Mouse (Mus musculus) intestine, embryonic 14.5 days (tissue): ENCODE data around the gene Ifi27. TPM values are rescaled to one million over a fixed set of nuclear protein-coding genes. Genes with fewer than 3 reads are reported as not detected.
"Not testable (repeated sequence)": the region's sequence is repeated elsewhere in the genome, so short reads cannot be mapped to it uniquely, and the experiment has no call there.

Source experiments
- ATAC-seq: fragments of 200-750 bp; cut with Nextera tagmentation; replicated peaks from 2 replicates; pipeline ENCODE4 v1.8.0; 2017; ENCODE audit warnings: low read depth, moderate number of reproducible peaks, moderate TSS enrichment, moderate library complexity; ENCODE audit not compliant: low FRiP score, low TSS enrichment
- DNase-seq: peaks from one replicate; pipeline ENCODE4 v3.0.0-alpha.2; 2018; ENCODE audit warnings: low spot score
- H3K27ac ChIP-seq: fragments of 300-500 bp; sonication (generic); 2 replicates; pipeline ENCODE4 v1.5.1; 2014; ENCODE audit warnings: low read depth, mild to moderate bottlenecking, control low read depth
- H3K27me3 ChIP-seq: fragments of 300-500 bp; sonication (generic); replicated peaks from 2 replicates; pipeline ENCODE4 v1.6.1; 2014; ENCODE audit warnings: low read length, control low read depth; ENCODE audit not compliant: control insufficient read depth, insufficient read depth
- H3K36me3 ChIP-seq: fragments of 300-500 bp; sonication (generic); 2 replicates; pipeline ENCODE4 v1.6.1; 2014; ENCODE audit warnings: low read length, control low read depth; ENCODE audit not compliant: control insufficient read depth, insufficient read depth
- H3K4me1 ChIP-seq: fragments of 300-500 bp; sonication (generic); replicated peaks from 2 replicates; pipeline ENCODE4 v1.6.1; 2014; ENCODE audit warnings: low read length, control low read depth, mixed read lengths; ENCODE audit not compliant: control insufficient read depth, insufficient read depth
- H3K4me2 ChIP-seq: fragments of 300-500 bp; sonication (generic); 2 replicates; pipeline ENCODE4 v1.6.1; 2014; ENCODE audit warnings: low read length
- H3K4me3 ChIP-seq: fragments of 300-500 bp; sonication (generic); 2 replicates; pipeline ENCODE4 v1.5.1; 2014; ENCODE audit warnings: low read depth, low read length, control low read depth, mixed read lengths
- H3K9ac ChIP-seq: fragments of 300-500 bp; sonication (generic); 2 replicates; pipeline ENCODE4 v1.6.1; 2014; ENCODE audit warnings: mild to moderate bottlenecking, low read length
- H3K9me3 ChIP-seq: fragments of 300-500 bp; sonication (generic); 2 replicates; pipeline ENCODE4 v1.6.1; 2016; ENCODE audit warnings: low read length, control low read depth; ENCODE audit not compliant: control insufficient read depth
- WGBS: fragments of 180-500 bp; shearing (Covaris S2); extraction: QIAGEN DNeasy Blood & Tissue Kit; methylation state at CpG from one replicate; pipeline ENCODE4 v1.1.7; 2014; 5-methylcytosine and 5-hydroxymethylcytosine counted together
- polyA plus RNA-seq: library from polyadenylated mRNA; unstranded; fragments of >200 nt; fragmentation: Nextera tagmentation; extraction: Ambion mirVana; gene quantifications from 2 replicates; pipeline ENCODE4 v1.2.1, GENCODE M21; 2014

Gene Ifi27
- polyA plus RNA-seq, 1 experiment from 2014 or later = 37.9 TPM

GRCm38 (mm10) chr12:103477461-103478015 is 43.5 kb downstream of the Ifi27 start:
- DNase-seq (no peak), ATAC-seq (no peak)
- H3K4me1 ChIP-seq = no peaks in the 10 kb centered on the region
- no peak overlapping the region for H3K9ac ChIP-seq
- H3K4me3 ChIP-seq = no peak overlapping the region
- H3K9me3 ChIP-seq = no peaks in the 10 kb centered on the region
- 49% methylated on average over 7 of the region's 7 CpGs for WGBS
- no peaks in the 10 kb centered on the region for H3K36me3 ChIP-seq
- H3K4me2 ChIP-seq = no peak overlapping the region
- H3K27me3 ChIP-seq = no peaks in the 10 kb centered on the region
- H3K27ac ChIP-seq = no peak overlapping the region

- no peaks in the 10 kb centered on the region for H3K9me3 ChIP-seq
- no peak overlapping the region for H3K4me2 ChIP-seq
- H3K4me3 ChIP-seq = no peak overlapping the region
- ATAC-seq (no peak), DNase-seq (no peak)
- 75% methylated on average over 5 of the region's 5 CpGs for WGBS
- H3K27ac ChIP-seq = no peak overlapping the region
- H3K36me3 ChIP-seq = no peaks in the 10 kb centered on the region
- H3K9ac ChIP-seq = no peak overlapping the region
- H3K27me3 ChIP-seq = no peaks in the 10 kb centered on the region
- no peaks in the 10 kb centered on the region for H3K4me1 ChIP-seq
Observed at GRCm38 (mm10) chr12:103481671-103482070, 47.7 kb downstream of the Ifi27 start.

GRCm38 (mm10) chr12:103482781-103483180 is 48.8 kb downstream of the Ifi27 start:
- WGBS = 82% methylated on average over 2 of the region's 2 CpGs
- DNase-seq (no peak), ATAC-seq (no peak)
- no peak overlapping the region for H3K27ac ChIP-seq
- H3K4me3 ChIP-seq = no peak overlapping the region
- no peak overlapping the region for H3K4me2 ChIP-seq
- no peak overlapping the region for H3K9ac ChIP-seq
- H3K9me3 ChIP-seq = no peaks in the 10 kb centered on the region
- no peaks in the 10 kb centered on the region for H3K4me1 ChIP-seq
- no peaks in the 10 kb centered on the region for H3K36me3 ChIP-seq
- H3K27me3 ChIP-seq = no peaks in the 10 kb centered on the region

DNA sequence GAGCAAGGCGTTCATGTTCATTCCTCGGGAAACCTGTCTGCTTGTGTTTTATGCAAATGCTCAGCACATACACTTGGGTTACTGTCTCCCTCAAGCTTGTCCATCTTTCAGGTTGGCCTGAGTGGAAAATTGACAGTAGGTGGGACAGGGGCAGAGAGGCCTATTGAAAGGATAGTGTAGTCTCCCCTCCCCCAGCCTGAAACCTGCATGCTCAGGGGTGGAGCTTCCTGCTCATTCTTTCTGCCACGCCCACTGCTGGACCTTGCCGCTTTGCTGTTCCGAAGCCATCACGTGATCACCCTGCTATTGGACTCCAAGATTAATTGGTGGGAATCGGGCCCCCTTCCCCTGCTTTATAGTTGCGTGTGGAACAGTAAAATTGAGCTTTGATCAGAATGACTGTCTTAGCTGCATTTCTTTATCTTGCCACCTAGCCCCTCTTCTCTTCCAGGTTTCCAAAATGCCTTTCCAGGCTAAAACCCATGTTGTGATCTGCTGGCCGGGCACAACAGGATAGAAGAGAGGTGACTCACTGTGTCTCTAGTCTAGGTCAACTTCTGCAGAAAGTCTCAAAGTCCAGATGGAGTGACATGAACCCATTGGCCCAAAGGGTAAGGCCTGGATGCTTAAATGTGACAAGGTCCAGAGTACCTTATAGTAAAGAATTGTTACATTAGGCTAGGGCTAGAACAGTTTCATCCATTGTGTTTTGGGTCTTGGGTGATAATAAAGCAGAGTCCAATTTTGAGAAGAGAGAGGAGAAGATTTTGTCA is 50.4 kb downstream of the Ifi27 start:
- not testable (repeated sequence) for H3K27ac ChIP-seq, H3K9ac ChIP-seq, H3K36me3 ChIP-seq, H3K4me3 ChIP-seq, H3K4me2 ChIP-seq, DNase-seq, ATAC-seq, H3K9me3 ChIP-seq, H3K27me3 ChIP-seq, H3K4me1 ChIP-seq
- WGBS = 66% methylated on average over 9 of the region's 9 CpGs

GRCm38 (mm10) chr12:103486726-103487125 is 52.7 kb downstream of the Ifi27 start:
- no peaks in the 10 kb centered on the region for H3K4me1 ChIP-seq

DNA sequence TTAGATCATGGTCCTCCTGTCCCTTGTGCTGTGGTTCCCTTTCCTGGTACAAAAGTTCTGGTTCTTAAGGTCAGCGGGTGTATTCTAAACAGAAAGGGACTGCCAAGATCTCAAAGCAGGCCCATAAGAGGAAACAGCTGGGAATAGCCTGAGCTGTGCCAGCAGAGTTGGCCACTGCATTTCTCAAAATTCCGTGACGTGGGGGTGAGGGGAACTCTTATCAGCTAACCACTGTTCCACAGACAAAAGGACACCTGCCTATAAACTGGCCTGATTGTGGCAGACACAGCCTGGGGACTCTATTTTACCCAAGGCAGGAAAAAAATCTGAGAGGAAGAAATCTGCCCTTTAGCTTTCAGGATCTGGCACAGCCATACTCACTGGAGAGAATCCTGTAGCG is 53.3 kb downstream of the Ifi27 start:
- no peak overlapping the region for H3K4me3 ChIP-seq
- H3K36me3 ChIP-seq = no peaks in the 10 kb centered on the region
- no peak overlapping the region for H3K27ac ChIP-seq
- ATAC-seq = no peak
- no peaks in the 10 kb centered on the region for H3K4me1 ChIP-seq
- no peaks in the 10 kb centered on the region for H3K27me3 ChIP-seq
- 61% methylated on average over 4 of the region's 4 CpGs for WGBS
- H3K9me3 ChIP-seq = no peaks in the 10 kb centered on the region
- no peak for DNase-seq
- no peak overlapping the region for H3K9ac ChIP-seq
- no peak overlapping the region for H3K4me2 ChIP-seq

More at GRCm38 (mm10) chr12:103486726-103487125, 52.7 kb downstream of the Ifi27 start:
- ATAC-seq (no peak), DNase-seq (no peak)
- WGBS = 72% methylated on average over 1 of the region's 1 CpGs
- no peak overlapping the region for H3K27ac ChIP-seq
- H3K27me3 ChIP-seq = no peaks in the 10 kb centered on the region
- no peak overlapping the region for H3K4me2 ChIP-seq
- H3K4me3 ChIP-seq = no peak overlapping the region
- no peaks in the 10 kb centered on the region for H3K9me3 ChIP-seq
- H3K9ac ChIP-seq = no peak overlapping the region
- H3K36me3 ChIP-seq = no peaks in the 10 kb centered on the region

DNA sequence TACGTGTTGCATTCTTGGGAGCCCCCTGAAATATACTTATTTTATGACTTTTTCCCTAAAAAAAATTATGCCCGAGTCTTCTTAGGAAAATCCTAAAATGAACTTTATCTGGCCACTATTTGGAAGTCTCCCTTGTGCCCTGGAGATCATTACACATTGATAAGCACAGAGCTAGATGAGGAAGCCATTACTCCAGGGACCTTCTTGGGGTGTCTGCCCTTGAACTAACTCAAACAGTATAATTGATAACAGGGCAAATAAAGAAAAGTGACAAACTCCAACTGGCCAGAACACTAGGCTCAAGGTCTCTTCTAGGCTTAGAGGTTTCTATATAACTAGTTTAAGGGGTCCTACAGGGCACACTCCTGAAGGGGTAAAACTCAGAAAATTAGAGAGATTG is 53.7 kb downstream of the Ifi27 start:
- H3K9ac ChIP-seq = no peak overlapping the region
- DNase-seq (no peak), ATAC-seq (no peak)
- no peaks in the 10 kb centered on the region for H3K27me3 ChIP-seq
- H3K27ac ChIP-seq = no peak overlapping the region
- no peak overlapping the region for H3K4me2 ChIP-seq
- H3K4me3 ChIP-seq = no peak overlapping the region
- 66% methylated on average over 2 of the region's 2 CpGs for WGBS
- no peaks in the 10 kb centered on the region for H3K9me3 ChIP-seq
- H3K36me3 ChIP-seq = no peaks in the 10 kb centered on the region
- H3K4me1 ChIP-seq = no peaks in the 10 kb centered on the region
